Mouse (Mus musculus) kidney, postnatal 25 days (tissue): ENCODE data around the gene Gm21411.
"Not testable (repeated sequence)": the region's sequence is repeated elsewhere in the genome, so short reads cannot be mapped to it uniquely, and the experiment has no call there.

ENCODE experiments used
- DNase-seq, 2 experiments: peaks; one replicate each; pipeline ENCODE4 v3.0.0; 2021; ENCODE audit warnings: mixed read lengths in 2 of 2

The Gm21411 gene

GRCm38 (mm10) chr4:146909386-146910137 lies at the start of gene Gm21411:
Gene Gm21411 (minus strand): TSS chr4:146909590.
- peak in 1 of 2 experiments; percentile 38 for DNase-seq

GRCm38 (mm10) chr4:146941691-146942090 lies 32.3 kb upstream of the Gm21411 start:
- DNase-seq, result not testable (repeated sequence)

GRCm38 (mm10) chr4:146932311-146933082 lies 23.1 kb upstream of the Gm21411 start:
- DNase-seq, result peak in 1 of 2 experiments; percentile 27

- DNase-seq, result no peak
These were observed 5.8 kb upstream of the Gm21411 start for GRCm38 (mm10) chr4:146915196-146915595.

- DNase-seq, result not testable (repeated sequence)
These were observed 1.3 kb downstream of the Gm21411 start for GRCm38 (mm10) chr4:146908131-146908530.

- DNase-seq, result not testable (repeated sequence)
These were observed 4.6 kb downstream of the Gm21411 start for GRCm38 (mm10) chr4:146904782-146905181.

GRCm38 (mm10) chr4:146903126-146903525 lies 6.3 kb downstream of the Gm21411 start:
- not testable (repeated sequence) for DNase-seq
